Mouse (Mus musculus) thymus, adult 2 months (tissue): ENCODE results near the gene Ptpn21.

Experiments used
- CTCF ChIP-seq: fragments of 200-500 bp; IDR thresholded peaks from 2 replicates; pipeline ENCODE4 v1.5.1; 2012; ENCODE audit warnings: mild to moderate bottlenecking, control low read depth, low read length, moderate library complexity, borderline replicate concordance; ENCODE audit not compliant: control insufficient read depth, poor library complexity, insufficient read depth; ENCODE audit errors: extremely low read depth
- POLR2A ChIP-seq: fragments of 200-500 bp; IDR thresholded peaks from 2 replicates; pipeline ENCODE4 v1.6.1; 2012; ENCODE audit warnings: mild to moderate bottlenecking, low read length, control low read depth, moderate library complexity; ENCODE audit not compliant: control insufficient read depth, poor library complexity, insufficient read depth; ENCODE audit errors: extremely low read depth

DNA sequence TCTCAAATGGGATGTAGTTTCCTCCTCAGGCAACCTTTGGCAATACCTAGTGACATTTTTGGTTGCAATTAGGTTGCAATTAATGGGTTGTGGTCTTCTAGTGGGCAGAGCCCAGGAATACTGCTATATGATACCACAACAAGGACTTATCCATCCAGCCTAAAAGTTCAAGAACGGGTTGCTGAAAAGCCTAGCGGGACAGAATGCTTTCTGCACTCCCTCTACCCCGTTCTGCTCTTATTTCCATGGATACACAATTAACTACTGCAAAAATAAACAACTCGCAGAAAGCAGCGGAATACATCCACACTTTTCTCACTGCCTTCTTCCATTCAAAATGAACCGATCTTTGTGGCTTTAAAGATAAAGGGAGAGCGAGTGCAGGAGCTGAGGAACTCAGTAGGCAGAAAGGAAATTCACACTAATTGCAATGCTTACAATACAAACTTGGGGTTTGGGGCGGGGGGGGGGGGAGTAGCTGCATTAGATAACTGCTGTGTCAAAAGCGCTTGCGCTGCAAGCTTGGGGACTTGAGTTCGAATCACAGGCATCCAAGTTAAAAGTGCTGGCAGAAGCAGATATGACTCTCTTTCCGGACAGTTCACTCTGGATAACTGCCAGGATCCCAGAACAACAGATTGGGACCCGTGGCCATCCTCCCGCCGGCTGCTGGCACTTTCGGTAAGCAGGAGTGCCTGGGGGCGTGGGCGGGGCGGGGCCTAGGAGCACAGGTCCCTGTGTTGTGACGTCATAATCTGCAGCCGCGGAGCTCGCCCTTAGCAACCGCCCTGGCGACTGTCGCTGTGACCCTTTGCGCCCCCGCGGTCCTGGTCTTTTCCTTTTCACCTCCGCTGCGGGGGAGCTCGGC, 109.6 kb downstream of the Ptpn21 start, which contains the start of gene Spata7:
- 0 out of 2 replicates have a peak, but pooled peaks have one; percentile 26 for TF ChIP-seq CTCF
- no peak for TF ChIP-seq POLR2A
